Mouse (Mus musculus): Measurements from ENCODE around the gene Gm45618.
"Not testable (repeated sequence)": the region's sequence is repeated elsewhere in the genome, so short reads cannot be mapped to it uniquely, and the experiment has no call there.

Gene Gm45618

GRCm38 (mm10) chr7:142120629-142121028, at the start of gene Gm45618:
Gm45618 (minus strand) TSS chr7:142120729.
- not testable (repeated sequence) for DNase-seq (ENCODE audit: low spot score in 2 of 2)

GRCm38 (mm10) chr7:142169836-142170235, 49.3 kb upstream of the Gm45618 start:
- no peak for DNase-seq (ENCODE audit: low spot score in 2 of 2)

DNA sequence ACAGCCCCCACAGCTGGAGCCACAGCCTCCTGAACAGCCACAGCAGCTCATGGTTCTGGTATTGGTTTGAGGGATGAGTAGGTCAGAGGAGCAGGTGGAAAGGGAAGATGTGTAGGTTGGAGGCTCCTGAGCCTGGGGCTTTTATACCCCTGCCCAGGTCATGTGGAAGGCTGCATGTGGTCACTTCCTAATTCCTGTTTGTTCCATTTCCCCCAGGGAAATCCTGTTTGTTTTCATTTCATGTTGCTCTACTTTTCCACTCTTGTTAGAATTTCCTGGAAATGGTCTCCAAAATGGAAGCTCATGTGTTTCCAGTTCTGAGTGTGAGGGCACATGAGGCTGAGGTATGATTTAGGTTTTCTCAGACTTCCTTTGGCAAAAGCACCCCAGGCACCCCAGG, 45.1 kb upstream of the Gm45618 start, which contains the start of gene Gm4553:
Gene Gm4553 (minus strand): TSS at position 101 of the 400 bp plus-strand sequence.
- DNase-seq (ENCODE audit: low spot score in 2 of 2) = not testable (repeated sequence)

DNA sequence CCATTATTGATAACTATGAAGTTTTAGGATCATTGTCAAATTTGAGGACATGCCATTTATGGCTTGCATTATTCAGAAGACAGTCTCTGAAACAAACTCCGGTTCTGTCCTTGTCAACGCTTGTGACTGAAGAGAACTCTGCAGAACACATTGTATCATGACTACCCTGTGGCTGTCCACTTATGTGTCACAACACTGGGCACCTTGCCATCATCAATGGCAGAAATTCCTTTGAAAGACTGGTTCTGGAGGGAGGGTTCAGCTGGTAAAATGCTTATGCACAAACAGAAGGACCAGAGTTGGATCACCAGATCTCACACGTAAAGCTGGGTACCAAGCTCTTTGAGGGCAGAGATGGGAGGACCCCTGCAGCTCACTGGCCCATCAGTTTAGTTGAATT, 38.8 kb upstream of the Gm45618 start:
- no peak for DNase-seq (ENCODE audit: low spot score in 2 of 2)

DNA sequence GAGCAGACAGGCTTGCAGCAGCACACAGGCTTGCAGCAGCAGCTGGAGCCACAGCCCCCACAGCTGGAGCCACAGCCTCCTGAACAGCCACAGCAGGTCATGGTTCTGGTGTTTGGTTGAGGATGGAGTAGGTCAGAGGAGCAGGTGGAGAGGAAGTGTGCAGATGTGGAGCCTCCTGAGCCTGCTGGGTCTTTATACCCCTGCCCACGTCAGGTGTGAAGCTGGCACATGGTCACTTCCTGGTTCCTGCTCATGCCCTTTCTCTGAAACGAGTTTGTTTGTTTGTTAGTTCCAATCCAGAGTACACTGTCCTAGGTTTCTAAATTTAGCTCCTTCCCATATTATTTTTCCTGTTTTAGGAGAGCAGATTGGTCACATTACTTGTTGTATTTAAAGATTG, 36.5 kb upstream of the Gm45618 start, which contains the start of gene Gm29735:
Gene Gm29735 (minus strand): TSS at position 101 of the 400 bp plus-strand sequence.
- DNase-seq (ENCODE audit: low spot score in 2 of 2) = not testable (repeated sequence)

DNA sequence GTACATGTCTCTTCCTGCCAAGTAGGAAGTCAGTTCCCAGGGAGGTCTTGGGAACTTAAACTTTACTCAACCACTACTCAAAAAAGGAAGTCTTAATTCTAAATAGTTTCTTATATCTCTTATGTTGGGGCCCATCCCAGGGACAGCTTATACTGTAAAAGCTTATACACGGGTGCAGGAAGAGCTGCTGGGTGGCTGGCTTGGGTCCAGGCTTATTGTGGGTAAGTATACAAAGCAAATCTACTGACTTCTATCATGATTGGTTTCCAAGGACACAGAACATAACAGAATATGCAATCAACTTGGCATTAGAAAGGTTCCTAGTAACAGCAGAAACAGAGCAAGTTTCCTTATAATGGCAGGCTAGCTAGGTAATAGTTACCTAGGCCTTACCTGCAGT, 34.8 kb upstream of the Gm45618 start:
- DNase-seq (ENCODE audit: low spot score in 2 of 2) = no peak

DNA sequence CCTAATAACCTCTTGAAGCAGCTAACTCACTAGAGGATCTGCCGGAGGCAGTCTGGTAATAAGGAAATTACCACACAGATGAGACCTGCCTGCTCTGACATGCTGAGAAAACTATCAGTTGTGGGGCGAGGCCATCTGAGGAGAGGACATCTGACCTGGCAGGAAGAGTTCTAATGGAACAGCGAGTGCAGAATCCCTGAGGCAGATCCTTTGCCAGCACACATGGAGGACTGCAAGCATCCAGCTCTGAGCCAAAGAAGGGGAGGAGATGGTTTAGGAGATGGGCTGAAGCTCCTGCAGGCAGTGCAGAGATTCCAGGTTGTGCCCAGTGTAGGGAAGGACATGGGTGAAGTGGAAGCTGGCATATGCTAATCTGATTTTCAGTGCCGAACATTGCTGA, 31.7 kb upstream of the Gm45618 start:
- DNase-seq (ENCODE audit: low spot score in 2 of 2) = no peak

DNA sequence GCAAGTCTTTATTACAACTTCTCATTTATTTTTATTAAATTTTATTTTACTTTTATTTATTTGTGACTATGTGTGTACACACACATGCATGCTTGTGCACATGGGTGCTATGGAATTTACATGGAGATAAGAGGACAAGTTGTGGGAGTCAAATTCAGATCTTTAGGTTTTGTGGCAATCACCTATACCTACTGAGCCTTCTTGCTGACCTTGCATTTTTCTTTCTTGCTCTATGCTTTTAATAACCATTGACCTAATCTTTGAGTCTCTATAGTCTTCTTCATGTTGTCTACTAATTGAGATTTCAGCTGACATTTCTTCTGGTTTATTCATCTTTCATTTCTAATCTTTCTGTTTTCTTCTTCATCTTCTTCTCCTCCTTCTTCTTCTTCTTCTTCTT, 28.1 kb upstream of the Gm45618 start:
- no peak for DNase-seq (ENCODE audit: low spot score in 2 of 2)

GRCm38 (mm10) chr7:142146033-142146432, 25.5 kb upstream of the Gm45618 start:
- no peak for DNase-seq (ENCODE audit: low spot score in 2 of 2)

- DNase-seq (ENCODE audit: low spot score in 2 of 2) = no peak
These were observed 24.9 kb upstream of the Gm45618 start for GRCm38 (mm10) chr7:142145413-142145940.

DNA sequence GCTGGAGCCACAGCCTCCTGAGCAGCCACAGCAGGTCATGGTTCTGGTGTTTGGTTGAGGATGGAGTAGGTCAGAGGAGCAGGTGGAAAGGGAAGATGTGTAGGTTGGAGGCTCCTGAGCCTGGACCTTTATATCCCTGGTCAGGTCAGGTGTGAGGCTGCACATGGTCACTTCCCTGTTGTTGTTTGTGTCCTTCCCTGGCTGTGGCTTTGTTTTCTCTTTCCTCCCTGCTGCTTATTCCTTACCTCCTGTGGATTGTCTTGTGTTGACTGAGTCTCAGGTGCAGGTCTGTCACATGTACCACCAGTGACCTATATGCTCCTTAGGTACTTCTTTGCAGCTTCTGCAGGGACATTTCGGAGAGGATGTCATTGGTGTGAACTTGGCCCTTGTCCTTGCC, 24.0 kb upstream of the Gm45618 start, which contains the start of gene Gm45337:
Gene Gm45337 (minus strand): TSS at position 101 of the 400 bp plus-strand sequence.
- DNase-seq (ENCODE audit: low spot score in 2 of 2) = no peak

GRCm38 (mm10) chr7:142143506-142144010, 23.0 kb upstream of the Gm45618 start:
- DNase-seq (ENCODE audit: low spot score in 2 of 2) = not testable (repeated sequence)

GRCm38 (mm10) chr7:142140696-142141095, 20.2 kb upstream of the Gm45618 start:
- no peak for DNase-seq (ENCODE audit: low spot score in 2 of 2)

DNA sequence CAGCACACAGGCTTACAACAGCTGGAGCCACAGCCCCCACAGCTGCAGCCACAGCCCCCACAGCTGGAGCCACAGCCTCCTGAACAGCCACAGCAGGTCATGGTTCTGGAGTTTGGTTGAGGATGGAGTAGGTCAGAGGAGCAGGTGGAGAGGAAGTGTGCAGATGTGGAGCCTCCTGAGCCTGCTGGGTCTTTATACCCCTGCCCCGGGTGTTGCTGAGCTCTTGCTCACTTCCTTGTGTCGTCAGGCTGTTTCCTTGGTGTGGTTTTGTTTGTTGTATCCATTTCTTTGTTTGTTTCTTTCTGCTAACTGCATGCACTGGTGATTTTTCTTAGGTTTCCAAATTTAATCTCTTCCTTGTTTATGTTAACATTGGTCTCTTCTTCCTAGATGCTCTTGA, 15.4 kb upstream of the Gm45618 start, which contains the start of gene Gm39115:
Gene Gm39115 (minus strand): TSS at position 101 of the 400 bp plus-strand sequence.
- not testable (repeated sequence) for DNase-seq (ENCODE audit: low spot score in 2 of 2)

GRCm38 (mm10) chr7:142134206-142134995, 13.9 kb upstream of the Gm45618 start:
- no peak for DNase-seq (ENCODE audit: low spot score in 2 of 2)

GRCm38 (mm10) chr7:142128843-142129242, 8.3 kb upstream of the Gm45618 start:
- no peak for DNase-seq (ENCODE audit: low spot score in 2 of 2)

GRCm38 (mm10) chr7:142119632-142120031, 897 bp downstream of the Gm45618 start:
- no peak for DNase-seq (ENCODE audit: low spot score in 2 of 2)

- no peak for DNase-seq (ENCODE audit: low spot score in 2 of 2)
These were observed 15.8 kb downstream of the Gm45618 start for GRCm38 (mm10) chr7:142104747-142105146.

GRCm38 (mm10) chr7:142097776-142098175, 22.8 kb downstream of the Gm45618 start:
- DNase-seq (ENCODE audit: low spot score in 2 of 2) = peak; percentile 53 to 73

DNA sequence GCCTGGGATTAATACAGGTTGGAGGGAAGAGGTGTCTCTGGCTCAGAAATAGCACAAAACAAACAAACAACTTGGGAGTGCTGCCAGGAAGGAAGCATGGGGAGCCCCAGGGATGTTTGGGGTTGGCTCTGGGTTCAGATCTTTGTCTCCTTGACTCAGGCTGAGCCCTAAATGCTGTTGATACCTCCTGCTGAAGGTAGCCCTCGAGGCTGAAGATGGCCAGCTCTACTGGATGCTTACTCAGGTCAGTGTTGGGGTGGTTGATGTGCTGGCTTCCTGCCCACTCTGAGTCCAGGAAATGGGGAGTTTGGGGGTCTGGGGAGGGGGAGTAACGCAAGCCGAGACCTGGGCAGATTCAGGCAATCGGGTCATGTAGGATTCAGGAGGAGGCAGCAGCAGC, 23.8 kb downstream of the Gm45618 start:
- DNase-seq (ENCODE audit: low spot score in 2 of 2) = no peak

- peak; percentile 86 to 95 for DNase-seq (ENCODE audit: low spot score in 2 of 2)
These were observed 25.2 kb downstream of the Gm45618 start, which contains the start of gene Dusp8 for GRCm38 (mm10) chr7:142095183-142095931. Dusp8 (minus strand) TSS chr7:142095843.
